Mouse (Mus musculus): ENCODE measurements around the gene Fyn. TPM values are rescaled to one million over a fixed set of nuclear protein-coding genes. Genes with fewer than 3 reads are reported as not detected.
A peak's percentile ranks its signal among the peaks of the same experiment; 100 is the strongest.

Fyn gene
- polyA plus RNA-seq, 1 experiment = 127 TPM

DNA sequence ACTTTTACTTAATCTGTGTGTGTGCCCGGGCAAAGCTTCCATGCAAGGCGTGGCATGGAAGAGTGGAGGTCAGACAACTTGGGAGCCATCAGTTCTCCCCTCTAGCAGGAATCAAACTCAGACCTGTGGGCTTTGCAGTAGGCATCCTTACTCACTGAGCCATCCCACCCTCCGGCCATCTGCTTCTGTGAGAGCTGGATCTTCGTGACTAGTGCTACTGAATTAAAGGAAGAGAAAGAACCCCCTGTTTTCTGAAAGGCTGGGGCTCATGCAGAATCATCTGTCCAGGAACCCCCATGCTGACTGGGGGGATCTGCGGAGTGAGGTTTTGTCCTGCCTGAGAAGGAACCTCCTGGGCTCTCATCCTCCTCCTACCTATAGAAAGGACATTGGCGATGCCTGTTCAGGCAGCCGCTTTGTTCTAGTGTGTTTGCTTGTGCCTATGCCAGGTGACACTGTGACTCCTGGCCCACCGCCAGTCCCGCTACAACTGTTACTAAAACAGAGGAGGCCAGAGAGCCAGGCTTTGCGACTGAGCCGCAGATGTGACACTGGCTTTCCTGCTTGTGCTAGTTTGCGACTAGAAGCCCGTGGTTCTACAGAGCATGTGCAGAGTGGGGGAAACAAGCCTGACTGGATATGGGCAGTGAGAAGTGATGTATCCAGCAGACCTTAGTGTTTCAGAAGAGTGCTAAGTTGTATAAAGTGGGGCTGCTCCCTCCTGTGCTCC, 133.5 kb downstream of the Fyn start:
- no peak for DNase-seq (ENCODE audit: extremely low spot score in 1 of 2, low spot score in 1 of 2)

DNA sequence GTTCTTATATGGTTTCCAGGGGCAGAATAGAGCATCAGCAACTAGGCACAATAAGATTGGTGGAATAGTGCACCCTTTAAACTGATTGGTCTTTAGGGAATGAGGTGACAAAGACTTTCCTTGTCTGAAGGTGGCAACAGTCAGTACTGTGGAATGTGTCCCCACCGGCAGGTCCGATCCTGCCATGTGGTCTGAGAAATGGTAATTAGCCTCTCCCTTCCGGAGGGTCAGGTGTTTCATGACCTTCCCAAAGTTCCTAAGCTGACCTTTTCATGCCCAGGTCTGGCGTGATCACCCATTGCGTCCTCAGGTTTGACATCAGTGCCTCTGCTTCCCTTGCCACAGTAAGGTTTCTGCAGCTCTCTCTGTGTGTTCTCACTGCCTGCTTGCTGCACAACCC, 134.7 kb downstream of the Fyn start:
- DNase-seq (ENCODE audit: extremely low spot score in 1 of 2, low spot score in 1 of 2) = no peak

- DNase-seq (ENCODE audit: extremely low spot score in 1 of 2, low spot score in 1 of 2) = no peak
Measured at GRCm38 (mm10) chr10:39505007-39505406, 136.4 kb downstream of the Fyn start.

DNA sequence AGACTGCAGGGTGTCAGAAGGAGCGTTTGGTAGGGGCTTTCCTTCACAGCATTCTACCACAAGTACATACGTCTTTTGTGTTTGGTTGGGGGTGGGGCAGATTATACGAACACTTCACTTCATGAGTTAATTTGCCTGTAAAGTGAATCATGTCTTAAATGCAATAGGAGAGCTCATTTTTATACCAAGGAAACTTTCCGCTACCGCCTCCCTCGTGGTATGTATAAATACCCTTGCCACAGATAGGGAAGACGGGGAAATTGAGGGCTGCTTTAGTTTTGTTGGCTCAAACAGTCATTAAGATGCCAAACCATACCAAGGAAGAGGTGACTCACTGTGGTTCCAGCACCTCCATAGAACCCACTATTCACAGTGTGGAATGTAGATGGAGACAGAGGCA, 137.0 kb downstream of the Fyn start:
- DNase-seq (ENCODE audit: extremely low spot score in 1 of 2, low spot score in 1 of 2) = no peak

DNA sequence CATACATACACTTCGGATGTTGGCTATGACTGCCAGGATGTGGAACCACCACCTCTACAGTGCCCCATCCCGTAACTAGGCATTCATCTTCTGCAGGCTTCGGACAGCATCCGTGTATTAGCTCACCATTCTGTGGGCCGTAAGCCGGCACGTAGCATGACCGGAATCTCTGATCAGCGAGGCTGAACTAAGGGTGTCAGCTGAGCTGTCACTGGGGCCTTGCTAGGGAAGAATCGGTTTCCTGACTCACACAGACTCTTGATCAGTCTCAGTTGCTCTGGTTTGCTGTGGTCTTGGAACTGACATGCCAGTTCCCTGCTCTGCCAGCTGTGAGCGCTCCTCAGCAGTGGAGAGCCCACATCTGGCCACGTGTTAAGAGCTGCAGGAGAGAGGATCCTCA, 137.7 kb downstream of the Fyn start:
- DNase-seq (ENCODE audit: extremely low spot score in 1 of 2, low spot score in 1 of 2) = no peak

DNA sequence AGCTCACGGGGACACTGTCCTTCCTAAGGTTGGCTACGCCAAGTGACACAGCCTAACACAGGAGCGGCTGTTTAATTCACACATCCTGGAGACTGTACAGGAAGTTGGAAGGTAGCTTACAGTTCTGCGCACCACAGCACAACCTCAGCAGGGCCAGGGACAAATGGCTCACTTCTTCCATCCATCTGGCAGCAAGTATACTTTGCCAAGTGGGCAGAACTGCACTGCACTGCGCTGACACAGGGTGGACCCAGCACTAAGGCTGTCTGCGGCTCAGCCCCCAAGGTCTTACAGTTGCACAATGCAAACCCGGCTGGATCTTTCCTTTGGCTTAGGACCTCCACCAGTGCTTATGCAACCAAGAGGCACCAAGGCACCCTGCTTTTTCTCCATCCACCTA, 138.2 kb downstream of the Fyn start:
- DNase-seq (ENCODE audit: extremely low spot score in 1 of 2, low spot score in 1 of 2) = no peak

- no peak for DNase-seq (ENCODE audit: extremely low spot score in 1 of 2, low spot score in 1 of 2)
Measured at GRCm38 (mm10) chr10:39508801-39509200, 140.1 kb downstream of the Fyn start.

- DNase-seq (ENCODE audit: extremely low spot score in 1 of 2, low spot score in 1 of 2) = no peak
Measured at GRCm38 (mm10) chr10:39509937-39510336, 141.3 kb downstream of the Fyn start.

GRCm38 (mm10) chr10:39512631-39513314, 144.1 kb downstream of the Fyn start:
- peak in 1 of 2 experiments; percentile 40 for DNase-seq (ENCODE audit: extremely low spot score in 1 of 2, low spot score in 1 of 2)

- DNase-seq (ENCODE audit: extremely low spot score in 1 of 2, low spot score in 1 of 2) = no peak
Measured at GRCm38 (mm10) chr10:39514916-39515315, 146.3 kb downstream of the Fyn start.

GRCm38 (mm10) chr10:39516541-39517133, 148.0 kb downstream of the Fyn start:
- no peak for DNase-seq (ENCODE audit: extremely low spot score in 1 of 2, low spot score in 1 of 2)

DNA sequence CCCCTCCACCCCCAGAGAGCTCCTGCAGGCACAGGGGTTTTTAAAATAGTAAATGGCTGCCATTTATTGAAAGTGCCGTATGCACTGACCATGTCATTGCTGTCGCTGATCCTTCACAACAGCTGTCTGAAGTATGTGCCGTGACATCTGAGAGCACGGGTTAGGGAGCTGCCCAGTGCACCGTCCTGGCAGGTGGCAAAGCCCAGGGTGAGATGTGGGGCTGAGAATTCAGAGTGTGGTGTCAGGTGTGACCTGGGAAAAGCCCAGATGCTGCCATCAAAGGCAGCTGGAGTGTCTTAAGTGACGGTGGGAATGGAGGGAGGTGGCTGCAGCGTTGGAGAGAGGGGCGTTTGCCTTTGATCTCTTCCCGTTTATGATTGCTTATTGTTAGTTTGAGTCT, 148.7 kb downstream of the Fyn start:
- no peak for DNase-seq (ENCODE audit: extremely low spot score in 1 of 2, low spot score in 1 of 2)

- DNase-seq (ENCODE audit: extremely low spot score in 1 of 2, low spot score in 1 of 2) = no peak
Measured at GRCm38 (mm10) chr10:39518232-39518631, 149.6 kb downstream of the Fyn start.

DNA sequence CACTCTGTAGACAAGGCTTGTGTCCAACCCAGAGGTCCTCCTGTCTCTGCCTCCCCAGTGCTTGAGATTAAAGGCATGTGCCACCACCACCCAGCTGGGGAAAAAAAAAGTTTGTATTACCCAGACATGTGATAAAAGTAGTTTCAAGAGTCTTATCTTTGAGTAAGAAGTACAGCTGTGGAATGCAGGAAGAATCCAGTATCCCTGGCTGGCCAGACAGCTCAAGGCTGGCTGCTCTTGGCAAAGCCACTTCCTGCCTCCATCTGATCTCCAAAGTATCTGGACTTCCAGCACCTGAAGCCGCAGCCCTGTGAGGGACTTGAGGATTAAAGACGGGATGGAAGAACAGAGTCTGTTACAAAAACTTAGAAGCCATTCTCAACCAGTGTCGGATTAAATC, 150.2 kb downstream of the Fyn start:
- no peak for DNase-seq (ENCODE audit: extremely low spot score in 1 of 2, low spot score in 1 of 2)

DNA sequence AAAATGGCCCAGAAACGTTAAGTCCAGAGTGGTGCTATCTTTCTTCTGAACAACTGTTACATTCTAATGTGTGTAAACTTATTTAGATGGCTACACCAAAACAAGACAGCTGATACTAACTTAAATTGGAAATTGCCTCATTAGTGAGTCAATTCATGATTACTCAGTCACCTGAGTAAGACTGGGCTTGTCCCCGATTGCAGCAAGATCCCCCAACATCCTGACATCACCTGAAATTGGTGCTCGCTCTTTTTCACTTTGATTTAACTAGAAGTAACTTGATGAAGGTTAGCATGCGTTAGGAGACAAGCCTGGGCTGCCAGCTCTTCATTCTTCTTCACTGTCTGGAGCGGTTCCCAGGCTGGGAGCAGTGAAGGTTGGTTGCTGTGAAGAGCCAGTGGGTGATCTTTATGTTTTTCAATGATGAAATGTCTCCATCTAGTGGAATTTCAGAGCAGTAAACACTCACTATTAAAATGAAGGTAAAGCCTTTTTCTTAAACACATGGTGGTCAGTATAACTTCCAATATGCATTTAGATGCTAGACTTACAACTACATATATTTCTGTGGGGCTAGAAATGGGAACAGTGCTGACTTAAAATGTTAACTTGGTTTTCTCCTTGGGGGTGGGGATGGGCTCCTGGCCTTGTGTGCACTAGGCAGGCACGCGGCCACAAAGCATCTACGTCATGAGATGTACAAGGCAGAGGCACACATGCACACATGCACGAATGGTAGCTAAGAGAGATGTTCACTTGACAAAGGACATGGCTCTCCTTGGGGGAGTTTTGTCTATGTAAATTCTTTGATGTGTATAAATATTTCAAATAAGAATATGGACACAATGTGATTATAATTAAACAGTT, 151.7 kb downstream of the Fyn start:
- peak in 1 of 2 experiments; percentile 80 for DNase-seq (ENCODE audit: extremely low spot score in 1 of 2, low spot score in 1 of 2)

- no peak for DNase-seq (ENCODE audit: extremely low spot score in 1 of 2, low spot score in 1 of 2)
Measured at GRCm38 (mm10) chr10:39521327-39521726, 152.7 kb downstream of the Fyn start.

GRCm38 (mm10) chr10:39521861-39522391, 153.3 kb downstream of the Fyn start:
- DNase-seq (ENCODE audit: extremely low spot score in 1 of 2, low spot score in 1 of 2) = no peak

DNA sequence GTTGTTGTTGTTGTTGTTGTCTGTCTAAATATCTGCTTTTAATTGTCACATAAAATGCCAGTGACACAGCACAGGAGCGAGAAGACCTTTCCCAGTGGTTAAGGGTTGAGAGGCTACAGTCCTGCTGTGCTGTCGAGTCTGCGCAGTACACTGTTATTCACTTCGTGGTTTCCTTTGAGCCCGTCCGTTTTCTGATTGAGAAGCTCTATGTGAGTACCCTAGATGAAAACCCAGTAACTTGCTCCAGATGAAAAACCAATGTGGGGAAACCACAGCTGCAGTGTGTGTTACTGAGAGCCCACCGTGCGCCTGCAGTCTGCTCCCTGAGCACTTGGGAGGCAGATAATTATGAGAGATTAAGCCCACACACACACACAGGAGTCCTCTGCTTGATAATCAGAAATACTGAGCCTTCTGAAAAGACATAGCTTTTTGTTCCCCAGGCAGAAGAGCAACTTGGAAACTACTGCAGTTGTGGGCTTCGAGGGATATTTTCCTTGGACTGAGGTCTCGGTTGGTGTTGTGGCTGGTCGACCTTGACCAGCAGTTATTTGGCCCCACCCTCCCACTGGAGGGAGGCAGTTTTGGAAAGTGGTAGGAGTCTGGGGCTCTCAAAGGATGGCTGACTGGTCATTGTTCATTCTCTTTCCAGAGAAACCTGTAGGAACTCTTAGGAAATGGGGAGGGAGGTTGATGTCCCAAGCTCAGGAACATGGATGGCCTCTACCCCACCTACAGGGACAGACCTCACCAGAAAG, 154.4 kb downstream of the Fyn start:
- no peak for DNase-seq (ENCODE audit: extremely low spot score in 1 of 2, low spot score in 1 of 2)

DNA sequence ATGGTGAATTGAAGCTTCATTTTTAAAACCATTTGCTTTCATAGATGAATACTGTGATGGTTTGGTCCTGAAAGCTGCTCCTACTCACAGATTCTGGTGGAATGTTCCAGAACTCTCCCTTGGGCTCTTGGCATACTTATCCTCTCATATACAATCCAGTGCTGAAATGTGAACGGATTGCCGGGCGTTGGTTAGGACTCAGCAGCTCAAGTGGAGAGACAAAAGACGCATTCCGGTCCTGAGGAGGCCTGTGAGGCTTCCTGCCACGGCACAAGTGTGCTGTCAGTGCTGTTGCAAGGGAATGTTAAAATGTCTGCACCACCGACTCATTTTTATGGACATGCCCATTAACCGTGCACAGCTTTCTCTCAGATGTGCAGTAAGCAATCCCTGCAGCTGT, 155.7 kb downstream of the Fyn start:
- DNase-seq (ENCODE audit: extremely low spot score in 1 of 2, low spot score in 1 of 2) = no peak

- no peak for DNase-seq (ENCODE audit: extremely low spot score in 1 of 2, low spot score in 1 of 2)
Measured at GRCm38 (mm10) chr10:39525431-39525830, 156.8 kb downstream of the Fyn start.

Data from frontal cortex, adult 2 months (tissue).